Mouse (Mus musculus) pancreas, adult 10 weeks (tissue): ENCODE measurements around the gene Nlrp4c. TPM values are rescaled to one million over a fixed set of nuclear protein-coding genes. Genes with fewer than 3 reads are reported as not detected.

Source experiments
- polyA plus RNA-seq: library from polyadenylated mRNA; stranded (reverse); fragments of 350-450 nt; fragmentation: Illumina TruSeq; extraction: RNeasy Lipid Tissue Mini Kit (QIAGEN cat#74804); gene quantifications from one replicate; pipeline ENCODE4 v1.2.3, GENCODE M21; 2015; ENCODE audit warnings: low read depth, low replicate concordance; ENCODE audit not compliant: insufficient read depth

Nlrp4c gene
- polyA plus RNA-seq = not detected

DNA sequence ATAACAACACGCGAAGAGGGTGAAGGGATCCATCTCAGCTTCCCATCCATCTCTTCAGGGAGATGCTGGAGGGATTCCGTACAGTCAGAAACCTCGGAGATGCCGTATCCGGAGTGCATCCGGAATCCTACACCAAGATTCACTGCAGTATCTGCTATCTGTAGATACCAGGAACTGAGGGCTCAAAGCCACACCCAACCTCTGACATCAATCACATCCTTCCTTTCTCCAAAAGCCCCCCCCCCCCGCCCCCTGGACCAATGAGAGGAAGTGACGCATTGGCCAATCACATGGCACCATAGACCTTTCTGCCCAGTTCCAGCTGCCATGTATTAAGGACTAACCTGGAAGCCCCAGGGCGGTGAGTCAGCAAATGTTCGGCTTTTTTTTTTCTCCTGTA, at the start of gene Nlrp4c:
Nlrp4c (plus strand) TSS at position 301 of the 400 bp plus-strand sequence.

DNA sequence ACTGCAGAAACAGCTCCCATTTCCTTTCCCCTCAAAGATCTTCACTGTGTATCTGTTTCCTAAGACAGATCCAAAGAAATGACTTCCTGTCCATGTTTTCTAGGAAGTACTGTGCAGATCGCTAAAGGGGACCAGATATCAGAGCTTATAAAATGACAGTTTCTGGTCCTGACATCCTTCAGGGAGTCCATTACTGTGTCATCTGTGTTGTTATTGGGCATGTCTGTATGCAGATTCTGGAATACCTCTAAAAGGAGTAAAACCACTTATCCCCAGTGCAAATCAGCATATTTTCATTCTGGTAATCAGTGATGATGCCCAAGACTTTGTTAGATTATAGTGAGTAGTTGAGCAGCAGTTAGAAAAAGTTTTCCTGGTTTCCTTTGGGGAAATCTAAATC, 34.1 kb upstream of the Nlrp4c start, which contains the start of gene Vmn1r65:
Vmn1r65 (minus strand) TSS at position 101 of the 400 bp plus-strand sequence.

Other genes with a start within 250 kb of the Nlrp4c start
- not detected for gene Vmn1r63, start 239.7 kb upstream of the Nlrp4c start, polyA plus RNA-seq
- not detected for gene Vmn1r64, start 160.6 kb upstream of the Nlrp4c start, polyA plus RNA-seq
- gene Vmn1r65, start 34.2 kb upstream of the Nlrp4c start, polyA plus RNA-seq = not detected
- gene Zfp787, start 110.8 kb downstream of the Nlrp4c start, polyA plus RNA-seq = 14.8 TPM
- gene Zfp444, start 127.1 kb downstream of the Nlrp4c start, polyA plus RNA-seq = 5.9 TPM
- not detected for gene Galp, start 151.9 kb downstream of the Nlrp4c start, polyA plus RNA-seq
- gene Zscan5b, start 177.1 kb downstream of the Nlrp4c start, polyA plus RNA-seq = not detected
- not detected for gene Epp13, start 207.5 kb downstream of the Nlrp4c start, polyA plus RNA-seq
- 2.5 TPM for gene Zfp667, start 241.4 kb downstream of the Nlrp4c start, polyA plus RNA-seq